Mouse (Mus musculus): ENCODE data around the gene Foxr1. TPM values are rescaled to one million over a fixed set of nuclear protein-coding genes. Genes with fewer than 3 reads are reported as not detected.
"Not testable (repeated sequence)": the region's sequence is repeated elsewhere in the genome, so short reads cannot be mapped to it uniquely, and the experiment has no call there.

Foxr1 gene
- polyA plus RNA-seq, 2 experiments: not detected

DNA sequence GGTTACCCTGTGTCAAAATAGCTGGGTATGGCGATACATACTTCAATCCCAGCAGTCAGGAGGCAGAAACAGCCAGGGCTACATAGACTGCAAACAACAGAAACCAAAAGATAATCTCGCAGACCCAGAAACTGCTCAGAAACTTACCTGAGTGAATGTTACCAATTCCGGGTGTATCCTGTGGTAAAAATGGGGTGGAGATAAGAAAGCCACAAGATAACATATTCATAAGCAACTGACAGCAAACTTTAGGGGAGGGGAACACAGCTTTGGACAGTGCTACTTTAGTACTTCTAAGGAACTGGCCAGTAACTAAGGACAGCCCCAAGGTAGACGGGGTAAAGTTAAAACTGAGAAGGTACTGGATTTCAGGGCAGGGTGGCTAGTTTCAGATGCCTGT is 28.6 kb downstream of the Foxr1 start:
- DNase-seq (ENCODE audit: low read depth in 3 of 3, low spot score in 3 of 3): no peak
- no peaks in the 10 kb centered on the region for H3K9me3 ChIP-seq (ENCODE audit: control insufficient read depth, low read length)
- H3K4me2 ChIP-seq (ENCODE audit: low read depth): no peak overlapping the region
- peak overlapping the region; percentile 0; the same call in 1 of the 2 replicates for H3K27ac ChIP-seq
- WGBS (ENCODE audit: insufficient replicate concordance): 20% methylated on average over 4 of the region's 4 CpGs
- peaks cover 5 to 31% of the 10 kb centered on the region in 2 experiments for H3K4me1 ChIP-seq (replicated peaks; ENCODE audit: control insufficient read depth in 2 of 2, insufficient read depth in 2 of 2, low read length in 1 of 2)
- no peak for TF ChIP-seq EP300 (IDR thresholded peaks at IDR 0.05; ENCODE audit: low read depth)
- TF ChIP-seq CTCF (IDR thresholded peaks at IDR 0.05; ENCODE audit: low read depth): no peak
- no peak overlapping the region for H3K4me3 ChIP-seq (ENCODE audit: insufficient read depth in 1 of 2, low read depth in 2 of 2, low read length in 2 of 2)
- H3K27me3 ChIP-seq (ENCODE audit: control insufficient read depth, insufficient read depth, low read length): no peaks in the 10 kb centered on the region
- H3K9ac ChIP-seq (replicated peaks): no peak overlapping the region
- ATAC-seq (ENCODE audit: insufficient read depth): peak; percentile 8; the same call in 1 of the 2 replicates
- H3K36me3 ChIP-seq (replicated peaks; ENCODE audit: control insufficient read depth, insufficient read depth, low read depth): peaks cover 65% of the 10 kb centered on the region

DNA sequence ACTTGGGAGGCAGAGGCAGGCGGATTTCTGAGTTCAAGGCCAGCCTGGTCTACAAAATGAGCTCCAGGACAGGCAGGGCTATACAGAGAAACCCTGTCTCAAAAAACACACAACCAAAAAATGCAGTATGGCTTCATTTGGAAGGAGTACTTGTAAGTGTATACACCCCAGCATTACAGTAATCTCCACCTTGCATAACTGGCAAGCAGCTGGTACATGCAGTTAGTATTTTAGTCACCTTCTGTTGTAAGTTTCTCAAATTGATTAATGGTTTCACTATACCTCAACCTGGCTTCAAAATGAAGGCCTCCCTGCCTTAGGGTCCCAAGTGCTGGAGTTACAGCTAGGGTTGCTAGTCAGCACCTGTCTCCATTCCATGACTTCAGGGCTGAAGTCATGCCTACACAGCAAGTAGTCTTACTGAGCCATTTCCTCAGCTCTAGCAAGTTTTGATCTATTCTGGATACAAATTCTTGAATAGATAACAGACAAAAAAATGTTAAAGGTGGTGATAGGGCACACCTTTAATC is 29.3 kb downstream of the Foxr1 start:
- peaks cover 5 to 26% of the 10 kb centered on the region in 2 experiments for H3K4me1 ChIP-seq (replicated peaks; ENCODE audit: control insufficient read depth in 2 of 2, insufficient read depth in 2 of 2, low read length in 1 of 2)
- no peak overlapping the region for H3K9ac ChIP-seq (replicated peaks)
- no peak for DNase-seq (ENCODE audit: low read depth in 3 of 3, low spot score in 3 of 3)
- 61% methylated on average over 1 of the region's 1 CpGs for WGBS (ENCODE audit: insufficient replicate concordance)
- no peak for ATAC-seq (ENCODE audit: insufficient read depth)
- H3K4me2 ChIP-seq (ENCODE audit: low read depth): no peak overlapping the region
- H3K27me3 ChIP-seq (ENCODE audit: control insufficient read depth, insufficient read depth, low read length): no peaks in the 10 kb centered on the region
- H3K4me3 ChIP-seq (ENCODE audit: insufficient read depth in 1 of 2, low read depth in 2 of 2, low read length in 2 of 2): no peak overlapping the region
- TF ChIP-seq CTCF (IDR thresholded peaks at IDR 0.05; ENCODE audit: low read depth) (no peak), EP300 (IDR thresholded peaks at IDR 0.05; ENCODE audit: low read depth) (no peak)
- no peaks in the 10 kb centered on the region for H3K9me3 ChIP-seq (ENCODE audit: control insufficient read depth, low read length)
- no peak overlapping the region; the same call in 1 of the 2 replicates for H3K27ac ChIP-seq
- peaks cover 65% of the 10 kb centered on the region for H3K36me3 ChIP-seq (replicated peaks; ENCODE audit: control insufficient read depth, insufficient read depth, low read depth)

DNA sequence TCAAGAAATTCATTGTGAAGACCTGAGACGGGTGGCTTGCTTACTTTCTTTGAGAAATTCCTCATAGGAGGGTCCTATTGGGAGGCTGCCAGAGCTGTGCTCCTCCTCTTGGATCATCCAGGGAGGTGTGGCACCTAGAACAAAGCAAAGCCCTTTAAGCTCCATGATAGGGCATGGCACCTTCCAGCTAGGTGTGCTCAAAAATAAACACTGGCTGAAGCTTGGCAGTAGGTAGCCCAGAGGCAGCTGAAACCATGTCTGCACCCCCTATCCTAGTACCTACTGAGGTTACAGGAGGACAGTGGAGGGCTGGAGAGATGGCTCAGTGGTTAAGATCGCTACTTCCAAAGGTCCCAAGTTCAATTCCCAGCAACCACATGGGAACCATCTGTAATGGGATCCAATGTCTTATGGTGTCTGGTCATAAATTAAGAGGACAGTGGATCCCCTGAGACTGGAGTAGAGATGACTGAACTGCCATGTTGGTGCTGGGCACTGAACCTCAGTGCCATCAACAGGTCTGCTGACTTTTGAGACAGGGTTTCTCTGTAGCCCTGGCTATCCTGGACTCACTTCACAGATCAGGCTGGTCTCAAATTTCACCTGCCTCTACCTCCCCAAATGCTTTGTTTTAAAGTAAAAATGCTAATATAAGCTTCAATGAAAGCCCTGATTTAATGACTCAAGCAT is 30.1 kb downstream of the Foxr1 start:
- Histone ChIP-seq H3K4me2 (ENCODE audit: low read depth) (no peak overlapping the region), H3K4me3 (ENCODE audit: insufficient read depth in 1 of 2, low read depth in 2 of 2, low read length in 2 of 2) (no peak overlapping the region)
- 68% methylated on average over 2 of the region's 2 CpGs for WGBS (ENCODE audit: insufficient replicate concordance)

DNA sequence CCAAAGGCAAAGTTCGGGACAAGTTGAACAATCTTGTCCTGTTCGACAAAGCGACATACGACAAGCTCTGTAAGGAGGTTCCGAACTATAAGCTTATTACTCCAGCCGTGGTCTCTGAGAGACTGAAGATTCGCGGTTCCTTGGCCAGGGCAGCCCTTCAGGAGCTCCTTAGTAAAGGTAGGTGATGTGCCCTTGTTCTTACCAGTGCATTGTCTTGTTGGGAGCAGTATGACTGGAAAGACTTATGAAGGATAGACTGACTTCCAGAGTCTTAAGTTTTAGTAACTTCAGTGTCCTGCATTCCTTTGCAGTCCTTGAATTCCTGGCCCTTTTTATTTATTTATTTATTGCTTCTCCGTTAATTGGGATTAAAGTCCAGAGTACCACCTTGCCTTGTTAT is 32.2 kb downstream of the Foxr1 start:
- Histone ChIP-seq H3K4me1 (replicated peaks; ENCODE audit: control insufficient read depth in 2 of 2, insufficient read depth in 2 of 2, low read length in 1 of 2) (peaks cover 10 to 34% of the 10 kb centered on the region in 2 experiments), H3K27ac (peak overlapping the region; percentile 22; the same call in 1 of the 2 replicates), H3K36me3 (replicated peaks; ENCODE audit: control insufficient read depth, insufficient read depth, low read depth) (peaks cover 50% of the 10 kb centered on the region), H3K4me2 (ENCODE audit: low read depth) (peak overlapping the region; percentile 95), H3K4me3 (ENCODE audit: insufficient read depth in 1 of 2, low read depth in 2 of 2, low read length in 2 of 2) (peak overlapping the region; percentile 72 to 98), H3K9ac (replicated peaks) (peak overlapping the region; percentile 79)
- DNase-seq (ENCODE audit: low read depth in 3 of 3, low spot score in 3 of 3); ATAC-seq (ENCODE audit: insufficient read depth); H3K27me3 ChIP-seq (ENCODE audit: control insufficient read depth, insufficient read depth, low read length); H3K9me3 ChIP-seq (ENCODE audit: control insufficient read depth, low read length): not testable (repeated sequence)
- WGBS (ENCODE audit: insufficient replicate concordance): 52% methylated on average over 9 of the region's 9 CpGs

More for the DNA sequence above, 30.1 kb downstream of the Foxr1 start:
- H3K27me3 ChIP-seq (ENCODE audit: control insufficient read depth, insufficient read depth, low read length): no peaks in the 10 kb centered on the region
- TF ChIP-seq CTCF (IDR thresholded peaks at IDR 0.05; ENCODE audit: low read depth) (no peak), EP300 (IDR thresholded peaks at IDR 0.05; ENCODE audit: low read depth) (no peak)
- no peak for DNase-seq (ENCODE audit: low read depth in 3 of 3, low spot score in 3 of 3)
- no peak overlapping the region for H3K9ac ChIP-seq (replicated peaks)
- H3K36me3 ChIP-seq (replicated peaks; ENCODE audit: control insufficient read depth, insufficient read depth, low read depth): peaks cover 61% of the 10 kb centered on the region
- H3K4me1 ChIP-seq (replicated peaks; ENCODE audit: control insufficient read depth in 2 of 2, insufficient read depth in 2 of 2, low read length in 1 of 2): peaks cover 10 to 28% of the 10 kb centered on the region in 2 experiments
- no peaks in the 10 kb centered on the region for H3K9me3 ChIP-seq (ENCODE audit: control insufficient read depth, low read length)
- H3K27ac ChIP-seq: no peak overlapping the region; the same call in 1 of the 2 replicates
- ATAC-seq (ENCODE audit: insufficient read depth): no peak

DNA sequence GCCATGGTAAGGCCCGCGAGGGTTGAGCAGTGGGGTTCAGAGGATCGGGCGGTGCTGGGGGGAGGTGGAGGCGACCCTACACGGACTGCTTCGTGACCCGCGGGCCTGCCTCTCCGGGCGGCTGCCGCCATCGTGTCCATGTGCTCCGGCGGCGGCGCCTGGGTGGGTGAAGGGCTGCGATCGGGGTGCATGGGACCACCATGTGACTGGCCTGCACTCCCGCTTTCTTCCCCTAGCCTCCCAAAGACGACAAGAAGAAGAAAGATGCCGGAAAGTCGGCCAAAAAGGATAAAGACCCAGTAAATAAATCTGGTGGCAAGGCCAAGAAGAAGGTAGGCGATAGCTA is 33.2 kb downstream of the Foxr1 start:
- ATAC-seq (ENCODE audit: insufficient read depth) (no peak; the same call in 1 of the 2 replicates), DNase-seq (ENCODE audit: low read depth in 3 of 3, low spot score in 3 of 3) (no peak)
- no peaks in the 10 kb centered on the region for H3K9me3 ChIP-seq (ENCODE audit: control insufficient read depth, low read length)
- peak overlapping the region; percentile 72 to 98 for H3K4me3 ChIP-seq (ENCODE audit: insufficient read depth in 1 of 2, low read depth in 2 of 2, low read length in 2 of 2)
- peaks cover 10 to 34% of the 10 kb centered on the region in 2 experiments for H3K4me1 ChIP-seq (replicated peaks; ENCODE audit: control insufficient read depth in 2 of 2, insufficient read depth in 2 of 2, low read length in 1 of 2)
- WGBS (ENCODE audit: insufficient replicate concordance): 0% methylated on average over 24 of the region's 24 CpGs
- H3K9ac ChIP-seq (replicated peaks): peak overlapping the region; percentile 79
- H3K36me3 ChIP-seq (replicated peaks; ENCODE audit: control insufficient read depth, insufficient read depth, low read depth): peaks cover 50% of the 10 kb centered on the region
- H3K4me2 ChIP-seq (ENCODE audit: low read depth): peak overlapping the region; percentile 95
- H3K27ac ChIP-seq: peak overlapping the region; percentile 73
- TF ChIP-seq CTCF (IDR thresholded peaks at IDR 0.05; ENCODE audit: low read depth) (no peak), EP300 (IDR thresholded peaks at IDR 0.05; ENCODE audit: low read depth) (no peak)
- no peaks in the 10 kb centered on the region for H3K27me3 ChIP-seq (ENCODE audit: control insufficient read depth, insufficient read depth, low read length)
